Comparison of ENCODE assay signal across 13 mouse cellular contexts in the genomic region with DNA sequence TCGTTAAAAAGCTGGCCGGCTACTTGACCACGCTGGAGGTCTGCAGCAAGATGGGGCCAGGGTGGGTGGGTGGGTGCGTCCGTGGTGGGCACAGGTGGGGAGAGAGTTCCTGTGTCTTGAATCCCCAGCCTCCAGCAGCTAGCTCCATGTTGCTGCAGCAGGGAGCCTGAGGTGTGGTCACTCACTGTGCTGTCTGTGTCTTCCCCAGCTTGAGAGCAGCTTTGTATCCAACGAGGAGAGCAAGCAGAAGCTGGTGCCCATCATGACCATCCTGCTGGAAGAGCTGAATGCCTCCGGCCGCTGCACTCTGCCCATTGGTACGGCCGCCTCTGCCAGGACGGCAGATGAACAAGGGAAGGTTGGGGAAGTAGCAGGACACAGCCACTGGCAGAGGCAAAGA. TPM values are rescaled to one million over a fixed set of nuclear protein-coding genes. Genes with fewer than 3 reads are reported as not detected.
DNase-seq lines count a peak whose midpoint lies in the region; ATAC-seq lines count a peak whose summit lies in the region.
"Had no signal": no experiment of that assay in that cellular context is flagged by ENCODE, and none has a peak within 500 bp of the region (broad histone marks: within the 10 kb centered on the region; RNA-seq: fewer than 3 reads in every experiment).

No protein-coding gene starts in this region.

- H3K4me1 ChIP-seq in heart, embryonic 10.5 days, result peaks cover 49% of the 10 kb centered on the region
- H3K4me1 ChIP-seq in liver, embryonic 11.5 days (replicated peaks; ENCODE audit: control insufficient read depth, insufficient read depth, low read length), result peaks cover 20% of the 10 kb centered on the region
- H3K4me1 ChIP-seq in embryonic facial prominence, embryonic 12.5 days, result peaks cover 30% of the 10 kb centered on the region
- H3K4me1 ChIP-seq in limb, embryonic 12.5 days (replicated peaks), result peaks cover 42% of the 10 kb centered on the region

- peaks cover 43% of the 10 kb centered on the region for H3K36me3 ChIP-seq in heart, embryonic 10.5 days
- H3K36me3 ChIP-seq in liver, embryonic 11.5 days (ENCODE audit: control insufficient read depth, insufficient read depth, low read length), result peaks cover 24% of the 10 kb centered on the region
- peaks cover 40% of the 10 kb centered on the region for H3K36me3 ChIP-seq in embryonic facial prominence, embryonic 12.5 days
- H3K36me3 ChIP-seq in limb, embryonic 12.5 days, result peaks cover 43% of the 10 kb centered on the region

- no peak for DNase-seq in heart, embryonic 10.5 days (ENCODE audit: low spot score)
- DNase-seq in heart, adult 18-20 months, result no peak
- DNase-seq in liver, embryonic 11.5 days (ENCODE audit: low spot score), result no peak
- DNase-seq in liver, result no peak
- no peak for DNase-seq in urinary bladder, adult 2 months (ENCODE audit: low spot score)
- no peak for DNase-seq in natural killer cell, adult 2 months (ENCODE audit: low spot score in 2 of 2)
- DNase-seq: cerebellum, postnatal 14 days; heart, postnatal 4 days; left cerebral cortex, postnatal 4 days had no signal

- 85% methylated on average over 11 of the region's 11 CpGs for WGBS in heart, embryonic 10.5 days
- 84% methylated on average over 11 of the region's 11 CpGs for WGBS in liver, embryonic 11.5 days
- WGBS in embryonic facial prominence, embryonic 12.5 days, result 86% methylated on average over 11 of the region's 11 CpGs
- 84% methylated on average over 11 of the region's 11 CpGs for WGBS in limb, embryonic 12.5 days

- peaks cover 10% of the 10 kb centered on the region; the same call in 1 of the 2 replicates for H3K27me3 ChIP-seq in heart, embryonic 10.5 days (ENCODE audit: insufficient read depth, poor library complexity, severe bottlenecking)
- 0 out of 2 replicates have a peak, but pooled peaks cover under 1% of the 10 kb centered on the region for H3K27me3 ChIP-seq in liver, embryonic 11.5 days (replicated peaks; ENCODE audit: control insufficient read depth, insufficient read depth, low read length)
- no peaks in the 10 kb centered on the region for H3K27me3 ChIP-seq in embryonic facial prominence, embryonic 12.5 days
- H3K27me3 ChIP-seq in limb, embryonic 12.5 days, result no peaks in the 10 kb centered on the region
- H3K27me3 ChIP-seq: embryonic facial prominence, embryonic 15.5 days had no signal

- peak overlapping the region; percentile 97; the same call in 1 of the 2 replicates for H3K4me2 ChIP-seq in liver, embryonic 11.5 days
- H3K4me2 ChIP-seq in embryonic facial prominence, embryonic 12.5 days (replicated peaks), result peak overlapping the region; percentile 80
- peak overlapping the region; percentile 83; the same call in 1 of the 2 replicates for H3K4me2 ChIP-seq in limb, embryonic 12.5 days

- no peak for ATAC-seq in liver, embryonic 11.5 days (replicated peaks; ENCODE audit: low FRiP score)
- ATAC-seq in embryonic facial prominence, embryonic 12.5 days (ENCODE audit: insufficient number of reproducible peaks, insufficient read depth, low FRiP score, low TSS enrichment), result no peak
- ATAC-seq in limb, embryonic 12.5 days (ENCODE audit: insufficient number of reproducible peaks, insufficient read depth, low FRiP score, low TSS enrichment, low read depth), result no peak

- H3K4me3 ChIP-seq in heart, embryonic 10.5 days, result peak overlapping the region; percentile 78
- 0 out of 2 replicates have a peak overlapping the region, but pooled peaks have one; percentile 74 for H3K4me3 ChIP-seq in liver, embryonic 11.5 days (ENCODE audit: low read depth, low read length)
- H3K4me3 ChIP-seq in embryonic facial prominence, embryonic 12.5 days, result no peak overlapping the region
- H3K4me3 ChIP-seq in limb, embryonic 12.5 days (replicated peaks), result 0 out of 2 replicates have a peak overlapping the region, but pooled peaks have one; percentile 60

- no peaks in the 10 kb centered on the region for H3K9me3 ChIP-seq in heart, embryonic 10.5 days
- H3K9me3 ChIP-seq in liver, embryonic 11.5 days (ENCODE audit: control insufficient read depth, low read length), result no peaks in the 10 kb centered on the region
- no peaks in the 10 kb centered on the region for H3K9me3 ChIP-seq in embryonic facial prominence, embryonic 12.5 days
- H3K9me3 ChIP-seq in limb, embryonic 12.5 days, result no peaks in the 10 kb centered on the region
- H3K9me3 ChIP-seq: embryonic facial prominence, embryonic 15.5 days had no signal

- peak overlapping the region; percentile 42 for H3K27ac ChIP-seq in heart, embryonic 10.5 days
- H3K27ac ChIP-seq in liver, embryonic 11.5 days (ENCODE audit: low read depth, low read length), result no peak overlapping the region
- no peak overlapping the region for H3K27ac ChIP-seq in embryonic facial prominence, embryonic 12.5 days
- no peak overlapping the region for H3K27ac ChIP-seq in limb, embryonic 12.5 days
- H3K27ac ChIP-seq: embryonic facial prominence, embryonic 15.5 days had no signal

- no peak overlapping the region for H3K9ac ChIP-seq in liver, embryonic 11.5 days (ENCODE audit: low read depth, low read length)
- H3K9ac ChIP-seq in embryonic facial prominence, embryonic 12.5 days, result no peak overlapping the region
- no peak overlapping the region for H3K9ac ChIP-seq in limb, embryonic 12.5 days (replicated peaks)

RNA-seq across cellular contexts. Expression of a gene that starts 1.3 kb away (rescaled TPM):
- polyA plus RNA-seq in heart, embryonic 10.5 days (2016; fragmentation: Nextera tagmentation; extraction: Ambion mirVana), result 28.3 and 33.1 TPM in 2 replicates
- 10 to 100 TPM; 20.4 to 21.0 TPM for total RNA-seq in heart, adult 18-20 months (2021)
- polyA plus RNA-seq in liver, embryonic 11.5 days (2014; fragmentation: Nextera tagmentation; extraction: Ambion mirVana), result 26.5 and 31.3 TPM in 2 replicates
- 40.8 and 46.3 TPM in 2 replicates for polyA plus RNA-seq in embryonic facial prominence, embryonic 12.5 days (2016; fragmentation: Nextera tagmentation; extraction: Ambion mirVana)
- polyA plus RNA-seq in limb, embryonic 12.5 days (2016; fragmentation: Nextera tagmentation; extraction: Ambion mirVana), result 38.6 and 40.1 TPM in 2 replicates
- polyA plus RNA-seq in urinary bladder, adult 2 months (2012; rRNA removed), result 26.6 and 35.2 TPM in 2 replicates

RNA-seq across cellular contexts. Expression of a gene that starts 1.3 kb away (rescaled TPM):
- polyA plus RNA-seq in heart, embryonic 10.5 days (2016; fragmentation: Nextera tagmentation; extraction: Ambion mirVana), result 24.1 and 24.5 TPM in 2 replicates
- total RNA-seq in heart, adult 18-20 months (2021), result 1 to 10 TPM; 4.2 to 4.6 TPM
- 28.9 and 31.0 TPM in 2 replicates for polyA plus RNA-seq in liver, embryonic 11.5 days (2014; fragmentation: Nextera tagmentation; extraction: Ambion mirVana)
- 17.2 and 17.7 TPM in 2 replicates for polyA plus RNA-seq in embryonic facial prominence, embryonic 12.5 days (2016; fragmentation: Nextera tagmentation; extraction: Ambion mirVana)
- 15.3 and 15.6 TPM in 2 replicates for polyA plus RNA-seq in limb, embryonic 12.5 days (2016; fragmentation: Nextera tagmentation; extraction: Ambion mirVana)
- polyA plus RNA-seq in urinary bladder, adult 2 months (2012; rRNA removed), result 15.2 and 19.4 TPM in 2 replicates

RNA-seq across cellular contexts. Expression of a gene that starts 3.8 kb away (rescaled TPM):
- polyA plus RNA-seq in heart, embryonic 10.5 days (2016; fragmentation: Nextera tagmentation; extraction: Ambion mirVana), result 0.17 TPM in 1 of 2 replicates, not detected in the other
- total RNA-seq in heart, adult 18-20 months (2021), result under 1 TPM in 1 of 2 experiments, not detected in 1; 0.62 TPM
- 0.10 and 0.35 TPM in 2 replicates for polyA plus RNA-seq in liver, embryonic 11.5 days (2014; fragmentation: Nextera tagmentation; extraction: Ambion mirVana)
- polyA plus RNA-seq in embryonic facial prominence, embryonic 12.5 days (2016; fragmentation: Nextera tagmentation; extraction: Ambion mirVana), result 1.3 and 1.7 TPM in 2 replicates
- 1.2 and 1.7 TPM in 2 replicates for polyA plus RNA-seq in limb, embryonic 12.5 days (2016; fragmentation: Nextera tagmentation; extraction: Ambion mirVana)
- polyA plus RNA-seq in urinary bladder, adult 2 months (2012; rRNA removed), result 0.56 and 0.78 TPM in 2 replicates
- total RNA-seq: monocyte, adult 5-6 weeks had no signal

RNA-seq across cellular contexts. Expression of a gene that starts 8.1 kb away (rescaled TPM):
- 50.5 and 51.7 TPM in 2 replicates for polyA plus RNA-seq in heart, embryonic 10.5 days (2016; fragmentation: Nextera tagmentation; extraction: Ambion mirVana)
- 10 to 100 TPM; 15.1 TPM for total RNA-seq in heart, adult 18-20 months (2021)
- polyA plus RNA-seq in liver, embryonic 11.5 days (2014; fragmentation: Nextera tagmentation; extraction: Ambion mirVana), result 31.2 and 37.0 TPM in 2 replicates
- polyA plus RNA-seq in embryonic facial prominence, embryonic 12.5 days (2016; fragmentation: Nextera tagmentation; extraction: Ambion mirVana), result 54.0 and 55.6 TPM in 2 replicates
- polyA plus RNA-seq in limb, embryonic 12.5 days (2016; fragmentation: Nextera tagmentation; extraction: Ambion mirVana), result 59.8 and 64.8 TPM in 2 replicates
- 41.5 and 58.9 TPM in 2 replicates for polyA plus RNA-seq in urinary bladder, adult 2 months (2012; rRNA removed)

RNA-seq across cellular contexts. Expression of a gene that starts 9.6 kb away (rescaled TPM):
- polyA plus RNA-seq in heart, embryonic 10.5 days (2016; fragmentation: Nextera tagmentation; extraction: Ambion mirVana), result 42.7 and 46.8 TPM in 2 replicates
- 10 to 100 TPM; 22.2 to 22.3 TPM for total RNA-seq in heart, adult 18-20 months (2021)
- polyA plus RNA-seq in liver, embryonic 11.5 days (2014; fragmentation: Nextera tagmentation; extraction: Ambion mirVana), result 35.4 and 35.9 TPM in 2 replicates
- 49.7 and 50.1 TPM in 2 replicates for polyA plus RNA-seq in embryonic facial prominence, embryonic 12.5 days (2016; fragmentation: Nextera tagmentation; extraction: Ambion mirVana)
- polyA plus RNA-seq in limb, embryonic 12.5 days (2016; fragmentation: Nextera tagmentation; extraction: Ambion mirVana), result 47.0 and 47.7 TPM in 2 replicates
- polyA plus RNA-seq in urinary bladder, adult 2 months (2012; rRNA removed), result 33.6 and 34.0 TPM in 2 replicates
